Mouse (Mus musculus): ENCODE measurements at regions not wholly inside any gene's neighbourhood (a gene's known extent, or its start where the extent isn't known, plus 50 kb on each side); places are given as distances from the start of the nearest gene placed in this dataset.

- no peak overlapping the region for H3K27ac ChIP-seq (ENCODE audit: insufficient read depth, low read length)
- H3K4me1 ChIP-seq (ENCODE audit: control insufficient read depth, insufficient read depth, low read length): no peaks in the 10 kb centered on the region
- TF ChIP-seq CTCF (IDR thresholded peaks at IDR 0.05; ENCODE audit: borderline replicate concordance, insufficient read depth, low read length) (no peak), POLR2A (IDR thresholded peaks at IDR 0.05; ENCODE audit: low read depth, low read length) (no peak)
- no peak overlapping the region for H3K4me3 ChIP-seq (ENCODE audit: insufficient read depth, low read length)
Observed at GRCm38 (mm10) chr12:10182589-10182988, 187.2 kb upstream of the Nt5c1b start.

- no peak for TF ChIP-seq CTCF (IDR thresholded peaks at IDR 0.05; ENCODE audit: borderline replicate concordance, insufficient read depth, low read length)
- no peak for TF ChIP-seq POLR2A (IDR thresholded peaks at IDR 0.05; ENCODE audit: low read depth, low read length)
Observed at GRCm38 (mm10) chr12:10186576-10186975, 183.2 kb upstream of the Nt5c1b start.

GRCm38 (mm10) chr12:10189746-10190145, 180.0 kb upstream of the Nt5c1b start:
- no peak for TF ChIP-seq CTCF (IDR thresholded peaks at IDR 0.05; ENCODE audit: borderline replicate concordance, insufficient read depth, low read length)
- no peak for TF ChIP-seq POLR2A (IDR thresholded peaks at IDR 0.05; ENCODE audit: low read depth, low read length)
- H3K4me1 ChIP-seq (ENCODE audit: control insufficient read depth, insufficient read depth, low read length): no peaks in the 10 kb centered on the region
- no peak overlapping the region for H3K27ac ChIP-seq (ENCODE audit: insufficient read depth, low read length)
- H3K4me3 ChIP-seq (ENCODE audit: insufficient read depth, low read length): no peak overlapping the region

More at GRCm38 (mm10) chr12:10186576-10186975, 183.2 kb upstream of the Nt5c1b start:
- H3K27ac ChIP-seq (ENCODE audit: insufficient read depth, low read length): no peak overlapping the region
- H3K4me1 ChIP-seq (ENCODE audit: control insufficient read depth, insufficient read depth, low read length): no peaks in the 10 kb centered on the region
- H3K4me3 ChIP-seq (ENCODE audit: insufficient read depth, low read length): no peak overlapping the region

- no peaks in the 10 kb centered on the region for H3K4me1 ChIP-seq (ENCODE audit: control insufficient read depth, insufficient read depth, low read length)
- H3K27ac ChIP-seq (ENCODE audit: insufficient read depth, low read length): no peak overlapping the region
- H3K4me3 ChIP-seq (ENCODE audit: insufficient read depth, low read length): no peak overlapping the region
- TF ChIP-seq POLR2A (IDR thresholded peaks at IDR 0.05; ENCODE audit: low read depth, low read length): no peak
- TF ChIP-seq CTCF (IDR thresholded peaks at IDR 0.05; ENCODE audit: borderline replicate concordance, insufficient read depth, low read length): no peak
Observed at GRCm38 (mm10) chr12:10197906-10198460, 171.8 kb upstream of the Nt5c1b start.

- H3K4me3 ChIP-seq (ENCODE audit: insufficient read depth, low read length): no peak overlapping the region
- H3K27ac ChIP-seq (ENCODE audit: insufficient read depth, low read length): no peak overlapping the region
- H3K4me1 ChIP-seq (ENCODE audit: control insufficient read depth, insufficient read depth, low read length): no peaks in the 10 kb centered on the region
- TF ChIP-seq CTCF (IDR thresholded peaks at IDR 0.05; ENCODE audit: borderline replicate concordance, insufficient read depth, low read length) (no peak), POLR2A (IDR thresholded peaks at IDR 0.05; ENCODE audit: low read depth, low read length) (no peak)
Observed at GRCm38 (mm10) chr12:10209841-10210240, 159.9 kb upstream of the Nt5c1b start.

- Histone ChIP-seq H3K4me3 (ENCODE audit: insufficient read depth, low read length) (no peak overlapping the region), H3K27ac (ENCODE audit: insufficient read depth, low read length) (no peak overlapping the region), H3K4me1 (ENCODE audit: control insufficient read depth, insufficient read depth, low read length) (no peaks in the 10 kb centered on the region)
- no peak for TF ChIP-seq CTCF (IDR thresholded peaks at IDR 0.05; ENCODE audit: borderline replicate concordance, insufficient read depth, low read length)
- TF ChIP-seq POLR2A (IDR thresholded peaks at IDR 0.05; ENCODE audit: low read depth, low read length): no peak
Observed at GRCm38 (mm10) chr12:10222821-10223220, 147.0 kb upstream of the Nt5c1b start.

- Histone ChIP-seq H3K4me3 (ENCODE audit: insufficient read depth, low read length) (no peak overlapping the region), H3K4me1 (ENCODE audit: control insufficient read depth, insufficient read depth, low read length) (no peaks in the 10 kb centered on the region), H3K27ac (ENCODE audit: insufficient read depth, low read length) (no peak overlapping the region)
- TF ChIP-seq POLR2A (IDR thresholded peaks at IDR 0.05; ENCODE audit: low read depth, low read length) (no peak), CTCF (IDR thresholded peaks at IDR 0.05; ENCODE audit: borderline replicate concordance, insufficient read depth, low read length) (no peak)
Observed at GRCm38 (mm10) chr12:10223832-10224231, 145.9 kb upstream of the Nt5c1b start.

GRCm38 (mm10) chr12:10231144-10231543, 138.6 kb upstream of the Nt5c1b start:
- no peak overlapping the region for H3K4me3 ChIP-seq (ENCODE audit: insufficient read depth, low read length)
- H3K4me1 ChIP-seq (ENCODE audit: control insufficient read depth, insufficient read depth, low read length): peaks cover 9% of the 10 kb centered on the region
- peak overlapping the region; percentile 30; the same call in 1 of the 2 replicates for H3K27ac ChIP-seq (ENCODE audit: insufficient read depth, low read length)
- TF ChIP-seq CTCF (IDR thresholded peaks at IDR 0.05; ENCODE audit: borderline replicate concordance, insufficient read depth, low read length) (no peak), POLR2A (IDR thresholded peaks at IDR 0.05; ENCODE audit: low read depth, low read length) (no peak)

GRCm38 (mm10) chr12:10231683-10232082, 138.1 kb upstream of the Nt5c1b start:
- peak overlapping the region; percentile 30; the same call in 1 of the 2 replicates for H3K27ac ChIP-seq (ENCODE audit: insufficient read depth, low read length)

GRCm38 (mm10) chr12:10248110-10248509, 121.7 kb upstream of the Nt5c1b start:
- TF ChIP-seq POLR2A (IDR thresholded peaks at IDR 0.05; ENCODE audit: low read depth, low read length) (no peak), CTCF (IDR thresholded peaks at IDR 0.05; ENCODE audit: borderline replicate concordance, insufficient read depth, low read length) (no peak)
- no peaks in the 10 kb centered on the region for H3K4me1 ChIP-seq (ENCODE audit: control insufficient read depth, insufficient read depth, low read length)
- no peak overlapping the region for H3K27ac ChIP-seq (ENCODE audit: insufficient read depth, low read length)
- H3K4me3 ChIP-seq (ENCODE audit: insufficient read depth, low read length): no peak overlapping the region

More at GRCm38 (mm10) chr12:10231683-10232082, 138.1 kb upstream of the Nt5c1b start:
- no peak overlapping the region for H3K4me3 ChIP-seq (ENCODE audit: insufficient read depth, low read length)
- H3K4me1 ChIP-seq (ENCODE audit: control insufficient read depth, insufficient read depth, low read length): peaks cover 9% of the 10 kb centered on the region
- TF ChIP-seq POLR2A (IDR thresholded peaks at IDR 0.05; ENCODE audit: low read depth, low read length) (no peak), CTCF (IDR thresholded peaks at IDR 0.05; ENCODE audit: borderline replicate concordance, insufficient read depth, low read length) (no peak)

Measured in embryonic fibroblast, embryonic 13.5 days (primary cell).